ENCODE assay signal across 10 mouse cellular contexts in genomic region chr3:146318520-146318938, GRCm38 (mm10).
A peak's percentile ranks its signal among the peaks of the same experiment; 100 is the strongest.
DNase-seq lines count a peak whose midpoint lies in the region; ATAC-seq and TF ChIP-seq lines count a peak whose summit lies in the region.
"Had no signal": no experiment of that assay in that cellular context is flagged by ENCODE, and none has a peak within 500 bp of the region (broad histone marks: within the 10 kb centered on the region; RNA-seq: fewer than 3 reads in every experiment).

No protein-coding gene starts in this region.

- H3K9ac ChIP-seq in hindbrain, embryonic 11.5 days (ENCODE audit: low read depth, low read length): no peak overlapping the region
- H3K9ac ChIP-seq in midbrain, embryonic 13.5 days (replicated peaks): peak overlapping the region; percentile 30; the same call in 1 of the 2 replicates
- H3K9ac ChIP-seq: heart, embryonic 13.5 days had no signal

- H3K4me3 ChIP-seq in hindbrain, embryonic 11.5 days (ENCODE audit: low read depth, low read length): no peak overlapping the region
- no peak overlapping the region for H3K4me3 ChIP-seq in midbrain, embryonic 13.5 days (replicated peaks)
- H3K4me3 ChIP-seq in gastrocnemius, adult 2 months: no peak overlapping the region
- H3K4me3 ChIP-seq: heart, embryonic 13.5 days had no signal

- 48% methylated on average over 16 of the region's 16 CpGs for WGBS in hindbrain, embryonic 11.5 days
- 37% methylated on average over 16 of the region's 16 CpGs for WGBS in midbrain, embryonic 13.5 days

- no peak overlapping the region for H3K4me2 ChIP-seq in hindbrain, embryonic 11.5 days (replicated peaks; ENCODE audit: low read depth, low read length)
- peak overlapping the region; percentile 36 for H3K4me2 ChIP-seq in midbrain, embryonic 13.5 days (replicated peaks)
- H3K4me2 ChIP-seq: heart, embryonic 13.5 days had no signal

- peaks cover 3% of the 10 kb centered on the region; the same call in 1 of the 2 replicates for H3K27me3 ChIP-seq in hindbrain, embryonic 11.5 days (ENCODE audit: control insufficient read depth, insufficient read depth, low read length)
- no peaks in the 10 kb centered on the region for H3K27me3 ChIP-seq in midbrain, embryonic 13.5 days
- H3K27me3 ChIP-seq: heart, embryonic 13.5 days had no signal

- no peak overlapping the region for H3K27ac ChIP-seq in hindbrain, embryonic 11.5 days (ENCODE audit: low read depth, low read length)
- H3K27ac ChIP-seq in midbrain, embryonic 13.5 days: peak overlapping the region; percentile 76
- H3K27ac ChIP-seq in gastrocnemius, adult 2 months: no peak overlapping the region
- H3K27ac ChIP-seq: heart, embryonic 13.5 days; macrophage had no signal

- no peaks in the 10 kb centered on the region for H3K36me3 ChIP-seq in hindbrain, embryonic 11.5 days (ENCODE audit: control insufficient read depth, insufficient read depth, low read length)
- no peaks in the 10 kb centered on the region for H3K36me3 ChIP-seq in midbrain, embryonic 13.5 days
- H3K36me3 ChIP-seq: heart, embryonic 13.5 days had no signal

- peak; percentile 14 for DNase-seq in brain, adult 2 months (ENCODE audit: low read depth, low spot score)
- DNase-seq in embryo, embryonic 11 days: peak; percentile 57
- DNase-seq in hindbrain, embryonic 11.5 days (ENCODE audit: low spot score): no peak
- no peak for DNase-seq in spleen, postnatal 14 days (ENCODE audit: low spot score in 2 of 2)
- DNase-seq in gastrocnemius, adult 2 months: no peak
- no peak for DNase-seq in cerebellum, adult 18-20 months
- DNase-seq: adrenal gland, postnatal 25 days had no signal

- intact Hi-C loops in gastrocnemius, adult 2 months (cut with DNase I): no loop called here

- H3K9me3 ChIP-seq in hindbrain, embryonic 11.5 days (ENCODE audit: control insufficient read depth, low read length): no peaks in the 10 kb centered on the region
- H3K9me3 ChIP-seq in midbrain, embryonic 13.5 days: no peaks in the 10 kb centered on the region
- H3K9me3 ChIP-seq: heart, embryonic 13.5 days had no signal

- ATAC-seq in hindbrain, embryonic 11.5 days (ENCODE audit: low FRiP score): peak; percentile 68; the same call in 1 of the 2 replicates
- ATAC-seq in midbrain, embryonic 13.5 days: peak; percentile 79

- no peak for TF ChIP-seq CTCF in gastrocnemius, adult 2 months (IDR thresholded peaks at IDR 0.05)

- H3K4me1 ChIP-seq in hindbrain, embryonic 11.5 days (replicated peaks; ENCODE audit: control insufficient read depth, insufficient read depth, low read length): 0 out of 2 replicates have a peak, but pooled peaks cover 2% of the 10 kb centered on the region
- H3K4me1 ChIP-seq in midbrain, embryonic 13.5 days (replicated peaks): peaks cover 20% of the 10 kb centered on the region

Comparison
In these comparisons a context has a peak if more than half of its experiments do, and no peak if none do; other contexts are left out.
1. DNase-seq: peak in brain, adult 2 months (single experiment) and embryo, embryonic 11 days (single experiment); none in hindbrain, embryonic 11.5 days (single experiment), spleen, postnatal 14 days (0 of 2), gastrocnemius, adult 2 months (single experiment) and cerebellum, adult 18-20 months (0 of 2).